ENCODE assay signal across 21 mouse cellular contexts in genomic region chr3:97199261-97199660, GRCm38 (mm10).
"Had no signal": no experiment of that assay in that cellular context is flagged by ENCODE, and none has a peak within 500 bp of the region (broad histone marks: within the 10 kb centered on the region; RNA-seq: fewer than 3 reads in every experiment).

No protein-coding gene starts in this region.

- H3K4me3 ChIP-seq: intestine, embryonic 15.5 days; limb, embryonic 10.5 days; limb, embryonic 13.5 days; liver, embryonic 13.5 days; midbrain, embryonic 13.5 days; neural tube, embryonic 12.5 days; stomach, embryonic 15.5 days had no signal

- H3K4me1 ChIP-seq: stomach, embryonic 15.5 days had no signal

- H3K27ac ChIP-seq: intestine, embryonic 15.5 days; limb, embryonic 10.5 days; limb, embryonic 13.5 days; liver, embryonic 13.5 days; macrophage; midbrain, embryonic 13.5 days; neural tube, embryonic 12.5 days; stomach, embryonic 15.5 days had no signal

- H3K4me2 ChIP-seq: intestine, embryonic 15.5 days; limb, embryonic 13.5 days; liver, embryonic 13.5 days; midbrain, embryonic 13.5 days; neural tube, embryonic 12.5 days; stomach, embryonic 15.5 days had no signal

- DNase-seq: kidney, adult 18-20 months; kidney, adult 9 months; kidney, postnatal 14 days; kidney, postnatal 4 days; layer of hippocampus, adult 9-11 months; liver; liver, embryonic 13.5 days; lung, adult 2 months; retina, postnatal 1 day; right cerebral cortex, postnatal 25 days; spleen, adult 18-20 months; thymus, adult 18-20 months; thymus, postnatal 36 days had no signal

- ATAC-seq: intestine, embryonic 15.5 days; midbrain, embryonic 13.5 days; midbrain, embryonic 16.5 days had no signal

- H3K27me3 ChIP-seq: intestine, embryonic 15.5 days; limb, embryonic 13.5 days; liver, embryonic 13.5 days; midbrain, embryonic 13.5 days; neural tube, embryonic 12.5 days; stomach, embryonic 15.5 days had no signal

- H3K9me3 ChIP-seq: intestine, embryonic 15.5 days; limb, embryonic 10.5 days; limb, embryonic 13.5 days; liver, embryonic 13.5 days; midbrain, embryonic 13.5 days; neural tube, embryonic 12.5 days; stomach, embryonic 15.5 days had no signal

- H3K9ac ChIP-seq: intestine, embryonic 15.5 days; limb, embryonic 13.5 days; liver, embryonic 13.5 days; midbrain, embryonic 13.5 days; neural tube, embryonic 12.5 days; stomach, embryonic 15.5 days had no signal

- H3K36me3 ChIP-seq: intestine, embryonic 15.5 days; liver, embryonic 13.5 days; stomach, embryonic 15.5 days had no signal
